Mouse (Mus musculus) kidney, embryonic 16.5 days (tissue): Measurements from ENCODE around the gene Sox5. TPM values are rescaled to one million over a fixed set of nuclear protein-coding genes. Genes with fewer than 3 reads are reported as not detected.

Source experiments
- ATAC-seq: fragments of 200-750 bp; cut with Nextera tagmentation; 2 replicates; pipeline ENCODE4 v1.8.0; 2017; ENCODE audit warnings: moderate TSS enrichment; ENCODE audit not compliant: low FRiP score, low TSS enrichment
- H3K27ac ChIP-seq: fragments of 300-500 bp; sonication (generic); 2 replicates; pipeline ENCODE4 v1.5.1; 2014; ENCODE audit warnings: low read length
- H3K27me3 ChIP-seq: fragments of 300-500 bp; sonication (generic); 2 replicates; pipeline ENCODE4 v1.6.1; 2014; ENCODE audit warnings: low read length, control low read depth, mixed read lengths; ENCODE audit not compliant: insufficient read depth
- H3K36me3 ChIP-seq: fragments of 300-500 bp; sonication (generic); 2 replicates; pipeline ENCODE4 v1.6.1; 2014; ENCODE audit warnings: low read length, control low read depth, mixed read lengths; ENCODE audit not compliant: insufficient read depth
- H3K4me1 ChIP-seq: fragments of 300-500 bp; sonication (generic); 2 replicates; pipeline ENCODE4 v1.6.1; 2014; ENCODE audit warnings: low read length, control low read depth, mixed read lengths; ENCODE audit not compliant: insufficient read depth
- H3K4me2 ChIP-seq: fragments of 300-500 bp; sonication (generic); replicated peaks from 2 replicates; pipeline ENCODE4 v1.6.1; 2014; ENCODE audit warnings: low read depth, low read length
- H3K4me3 ChIP-seq: fragments of 300-500 bp; sonication (generic); 2 replicates; pipeline ENCODE4 v1.5.1; 2014; ENCODE audit warnings: mild to moderate bottlenecking, low read length
- H3K9ac ChIP-seq: fragments of 300-500 bp; sonication (generic); replicated peaks from 2 replicates; pipeline ENCODE4 v1.6.1; 2014; ENCODE audit warnings: low read length
- H3K9me3 ChIP-seq: fragments of 300-500 bp; sonication (generic); 2 replicates; pipeline ENCODE4 v1.6.1; 2016; ENCODE audit warnings: low read length, control low read depth
- WGBS: fragments of 180-500 bp; shearing (Covaris S2); extraction: QIAGEN DNeasy Blood & Tissue Kit; methylation state at CpG from one replicate; pipeline ENCODE4 v1.1.7; 2014; 5-methylcytosine and 5-hydroxymethylcytosine counted together
- polyA plus RNA-seq: library from polyadenylated mRNA; unstranded; fragments of >200 nt; fragmentation: Nextera tagmentation; extraction: Ambion mirVana; gene quantifications from 2 replicates; pipeline ENCODE4 v1.2.1, GENCODE M21; 2015

The Sox5 gene
- polyA plus RNA-seq, 1 experiment from 2014 or later, result 14.8 TPM

- Histone ChIP-seq H3K9me3 (no peaks in the 10 kb centered on the region), H3K27ac (no peak overlapping the region), H3K27me3 (no peaks in the 10 kb centered on the region), H3K4me1 (no peaks in the 10 kb centered on the region), H3K36me3 (no peaks in the 10 kb centered on the region), H3K9ac (no peak overlapping the region), H3K4me3 (no peak overlapping the region), H3K4me2 (no peak overlapping the region)
- 88% methylated on average over 2 of the region's 2 CpGs for WGBS
- no peak for ATAC-seq
Measured at GRCm38 (mm10) chr6:144033191-144033590, 748.6 kb downstream of the Sox5 start.

- H3K4me3 ChIP-seq, result no peak overlapping the region
- H3K9me3 ChIP-seq, result no peaks in the 10 kb centered on the region
- no peak for ATAC-seq
- no peaks in the 10 kb centered on the region for H3K4me1 ChIP-seq
- no peaks in the 10 kb centered on the region for H3K36me3 ChIP-seq
- no peak overlapping the region for H3K4me2 ChIP-seq
- no peak overlapping the region for H3K9ac ChIP-seq
- H3K27me3 ChIP-seq, result no peaks in the 10 kb centered on the region
- H3K27ac ChIP-seq, result no peak overlapping the region
Measured at GRCm38 (mm10) chr6:144016929-144017328, 764.8 kb downstream of the Sox5 start.

- Histone ChIP-seq H3K27ac (no peak overlapping the region), H3K4me1 (no peaks in the 10 kb centered on the region), H3K4me2 (no peak overlapping the region), H3K36me3 (no peaks in the 10 kb centered on the region), H3K4me3 (no peak overlapping the region), H3K9ac (no peak overlapping the region), H3K9me3 (no peaks in the 10 kb centered on the region), H3K27me3 (no peaks in the 10 kb centered on the region)
- 93% methylated on average over 14 of the region's 14 CpGs for WGBS
- no peak for ATAC-seq
Measured at GRCm38 (mm10) chr6:144011880-144012524, 769.8 kb downstream of the Sox5 start.

- no peaks in the 10 kb centered on the region for H3K4me1 ChIP-seq
- no peaks in the 10 kb centered on the region for H3K27me3 ChIP-seq
- H3K27ac ChIP-seq, result no peak overlapping the region
- H3K9ac ChIP-seq, result no peak overlapping the region
- no peaks in the 10 kb centered on the region for H3K9me3 ChIP-seq
- no peaks in the 10 kb centered on the region for H3K36me3 ChIP-seq
- H3K4me2 ChIP-seq, result no peak overlapping the region
- 78% methylated on average over 3 of the region's 3 CpGs for WGBS
- no peak overlapping the region for H3K4me3 ChIP-seq
- ATAC-seq, result no peak
Measured at GRCm38 (mm10) chr6:144010995-144011394, 770.8 kb downstream of the Sox5 start.

GRCm38 (mm10) chr6:144010285-144010684 lies 771.5 kb downstream of the Sox5 start:
- Histone ChIP-seq H3K4me1 (no peaks in the 10 kb centered on the region), H3K4me3 (no peak overlapping the region), H3K27me3 (no peaks in the 10 kb centered on the region), H3K4me2 (no peak overlapping the region), H3K27ac (no peak overlapping the region), H3K36me3 (no peaks in the 10 kb centered on the region), H3K9ac (no peak overlapping the region), H3K9me3 (no peaks in the 10 kb centered on the region)
- no peak for ATAC-seq

- Histone ChIP-seq H3K27me3 (no peaks in the 10 kb centered on the region), H3K27ac (no peak overlapping the region), H3K4me2 (no peak overlapping the region), H3K36me3 (no peaks in the 10 kb centered on the region), H3K9ac (no peak overlapping the region), H3K4me1 (no peaks in the 10 kb centered on the region), H3K9me3 (no peaks in the 10 kb centered on the region), H3K4me3 (no peak overlapping the region)
- 88% methylated on average over 6 of the region's 6 CpGs for WGBS
- ATAC-seq, result no peak
Measured at GRCm38 (mm10) chr6:144005132-144005531, 776.6 kb downstream of the Sox5 start.

GRCm38 (mm10) chr6:143998201-143998600 lies 783.6 kb downstream of the Sox5 start:
- no peak for ATAC-seq
- 73% methylated on average over 13 of the region's 13 CpGs for WGBS
- Histone ChIP-seq H3K4me2 (no peak overlapping the region), H3K4me1 (no peaks in the 10 kb centered on the region), H3K9me3 (no peaks in the 10 kb centered on the region), H3K9ac (no peak overlapping the region), H3K27ac (no peak overlapping the region), H3K27me3 (no peaks in the 10 kb centered on the region), H3K36me3 (no peaks in the 10 kb centered on the region), H3K4me3 (no peak overlapping the region)

- no peak for ATAC-seq
- WGBS, result 64% methylated on average over 11 of the region's 11 CpGs
- no peaks in the 10 kb centered on the region for H3K9me3 ChIP-seq
Measured at GRCm38 (mm10) chr6:143997616-143998015, 784.2 kb downstream of the Sox5 start.

GRCm38 (mm10) chr6:143995046-143995445 lies 786.7 kb downstream of the Sox5 start:
- no peak overlapping the region for H3K4me2 ChIP-seq
- no peaks in the 10 kb centered on the region for H3K9me3 ChIP-seq
- ATAC-seq, result no peak
- H3K27ac ChIP-seq, result no peak overlapping the region
- no peaks in the 10 kb centered on the region for H3K27me3 ChIP-seq
- H3K36me3 ChIP-seq, result no peaks in the 10 kb centered on the region
- H3K4me3 ChIP-seq, result no peak overlapping the region
- H3K4me1 ChIP-seq, result no peaks in the 10 kb centered on the region
- 60% methylated on average over 4 of the region's 4 CpGs for WGBS
- no peak overlapping the region for H3K9ac ChIP-seq

More at GRCm38 (mm10) chr6:143997616-143998015, 784.2 kb downstream of the Sox5 start:
- Histone ChIP-seq H3K4me3 (no peak overlapping the region), H3K27me3 (no peaks in the 10 kb centered on the region), H3K4me2 (no peak overlapping the region), H3K36me3 (no peaks in the 10 kb centered on the region), H3K9ac (no peak overlapping the region), H3K27ac (no peak overlapping the region), H3K4me1 (no peaks in the 10 kb centered on the region)

GRCm38 (mm10) chr6:143987548-143987947 lies 794.2 kb downstream of the Sox5 start:
- H3K9ac ChIP-seq, result no peak overlapping the region
- no peaks in the 10 kb centered on the region for H3K27me3 ChIP-seq
- no peak; the same call in 1 of the 2 replicates for ATAC-seq
- no peak overlapping the region for H3K27ac ChIP-seq
- H3K9me3 ChIP-seq, result no peaks in the 10 kb centered on the region
- H3K4me3 ChIP-seq, result no peak overlapping the region
- no peak overlapping the region for H3K4me2 ChIP-seq
- no peaks in the 10 kb centered on the region for H3K36me3 ChIP-seq
- no peaks in the 10 kb centered on the region for H3K4me1 ChIP-seq
